In the genomic region with DNA sequence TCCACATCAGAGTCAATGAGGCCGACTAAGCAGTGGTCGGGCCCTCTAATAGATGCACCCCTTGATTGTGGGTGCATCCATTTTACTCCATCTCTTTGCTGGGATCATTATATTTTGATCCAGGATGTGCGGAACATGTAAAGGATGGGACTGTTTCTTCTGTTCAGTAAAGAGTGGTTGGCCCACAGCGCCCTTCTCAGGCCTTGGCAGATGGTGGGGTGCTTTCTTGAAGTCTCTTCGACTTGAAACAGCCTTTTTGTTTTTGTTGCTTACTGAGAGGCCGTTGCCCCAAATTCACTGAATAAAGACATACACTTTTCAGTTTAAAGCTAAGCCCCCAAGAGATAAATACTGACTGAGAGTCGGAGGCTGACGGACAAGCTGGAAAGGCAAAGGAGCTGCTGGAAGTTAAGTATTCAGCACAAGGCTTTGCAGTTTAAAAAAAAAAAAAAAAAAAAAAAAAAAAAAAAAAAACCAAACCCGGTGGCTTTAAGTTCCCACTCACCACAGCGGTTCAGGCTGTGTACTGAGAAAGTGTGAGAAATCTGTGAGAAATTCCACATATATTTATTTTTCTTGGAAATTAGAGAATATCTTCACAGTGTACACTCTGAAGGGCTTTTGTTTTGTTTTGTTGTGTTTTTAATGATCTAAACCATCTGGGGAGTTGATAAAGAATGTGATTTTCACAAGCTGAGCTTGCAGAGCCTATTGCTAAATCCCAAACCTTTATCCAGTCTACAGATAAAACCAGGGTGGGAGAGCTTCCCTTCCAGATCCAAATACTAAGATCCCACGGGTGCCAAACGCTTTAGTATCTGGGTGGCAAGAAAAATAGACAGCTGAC, we compare ENCODE assay signal across 8 mouse cellular contexts.
A peak's percentile ranks its signal among the peaks of the same experiment; 100 is the strongest.
DNase-seq lines count a peak whose midpoint lies in the region; ATAC-seq lines count a peak whose summit lies in the region.

No protein-coding gene starts in this region.

- no peaks in the 10 kb centered on the region for H3K27me3 ChIP-seq in embryonic facial prominence, embryonic 14.5 days (replicated peaks; ENCODE audit: control insufficient read depth, insufficient read depth, low read length)
- H3K27me3 ChIP-seq in neural tube, embryonic 14.5 days (ENCODE audit: control insufficient read depth, insufficient read depth, low read length), result no peaks in the 10 kb centered on the region

- no peak for ATAC-seq in embryonic facial prominence, embryonic 14.5 days (ENCODE audit: low read depth)
- 0 out of 2 replicates have a peak, but pooled peaks have one; percentile 18 for ATAC-seq in neural tube, embryonic 14.5 days (ENCODE audit: low read depth)
- no peak for ATAC-seq in inflammation-experienced regulatory T-cells, adult 6 months

- H3K36me3 ChIP-seq in embryonic facial prominence, embryonic 14.5 days (ENCODE audit: control insufficient read depth, insufficient read depth, low read length), result no peaks in the 10 kb centered on the region
- H3K36me3 ChIP-seq in neural tube, embryonic 14.5 days (ENCODE audit: control insufficient read depth, insufficient read depth, low read length), result no peaks in the 10 kb centered on the region

- DNase-seq in left cerebral cortex, postnatal 4 days, result peak; percentile 70
- DNase-seq in left cerebral cortex, adult 9 months (ENCODE audit: low spot score in 2 of 2), result no peak
- DNase-seq in embryonic facial prominence, embryonic 14.5 days (ENCODE audit: low spot score), result peak; percentile 21
- peak; percentile 34 for DNase-seq in heart, postnatal 25 days (ENCODE audit: low spot score)
- no peak for DNase-seq in retina, embryonic 14.5 days (ENCODE audit: low spot score)
- no peak for DNase-seq in gastrocnemius, adult 8-10 months (ENCODE audit: low spot score in 2 of 2)

- peak overlapping the region; percentile 33 for H3K27ac ChIP-seq in embryonic facial prominence, embryonic 14.5 days (replicated peaks; ENCODE audit: low read depth, low read length)
- H3K27ac ChIP-seq in neural tube, embryonic 14.5 days (ENCODE audit: low read depth, low read length), result peak overlapping the region; percentile 85

- intact Hi-C loops in left cerebral cortex, postnatal 4 days (cut with DNase I), result loop anchor here (10.0 kb wide), 1 partner anchor 153 kb away; no protein-coding TSS in a partner anchor
- intact Hi-C loops in heart, postnatal 25 days (cut with DNase I), result no loop called here

- H3K4me3 ChIP-seq in embryonic facial prominence, embryonic 14.5 days (ENCODE audit: low read depth, low read length), result no peak overlapping the region
- H3K4me3 ChIP-seq in neural tube, embryonic 14.5 days (ENCODE audit: low read depth, low read length), result no peak overlapping the region

- H3K4me2 ChIP-seq in embryonic facial prominence, embryonic 14.5 days (ENCODE audit: low read depth, low read length), result no peak overlapping the region
- peak overlapping the region; percentile 16; the same call in 1 of the 2 replicates for H3K4me2 ChIP-seq in neural tube, embryonic 14.5 days (ENCODE audit: low read depth, low read length)

- H3K9me3 ChIP-seq in embryonic facial prominence, embryonic 14.5 days (ENCODE audit: control insufficient read depth, low read length), result no peaks in the 10 kb centered on the region
- no peaks in the 10 kb centered on the region for H3K9me3 ChIP-seq in neural tube, embryonic 14.5 days (ENCODE audit: control insufficient read depth, low read length)

- WGBS in embryonic facial prominence, embryonic 14.5 days, result 51% methylated on average over 12 of the region's 12 CpGs
- WGBS in neural tube, embryonic 14.5 days, result 34% methylated on average over 12 of the region's 12 CpGs

- no peak overlapping the region for H3K9ac ChIP-seq in embryonic facial prominence, embryonic 14.5 days (ENCODE audit: low read depth, low read length)
- H3K9ac ChIP-seq in neural tube, embryonic 14.5 days (replicated peaks; ENCODE audit: low read depth, low read length), result no peak overlapping the region

- peaks cover 9% of the 10 kb centered on the region for H3K4me1 ChIP-seq in embryonic facial prominence, embryonic 14.5 days (ENCODE audit: control insufficient read depth, insufficient read depth, low read length)
- 0 out of 2 replicates have a peak, but pooled peaks cover 3% of the 10 kb centered on the region for H3K4me1 ChIP-seq in neural tube, embryonic 14.5 days (ENCODE audit: control insufficient read depth, insufficient read depth, low read length)

Comparison
In these comparisons a context has a peak if more than half of its experiments do, and no peak if none do; other contexts are left out.
1. DNase-seq: peak in left cerebral cortex, postnatal 4 days (single experiment), embryonic facial prominence, embryonic 14.5 days (single experiment) and heart, postnatal 25 days (single experiment); none in left cerebral cortex, adult 9 months (0 of 2), retina, embryonic 14.5 days (single experiment) and gastrocnemius, adult 8-10 months (0 of 2).